ENCODE assay signal across 25 mouse cellular contexts in the genomic region with DNA sequence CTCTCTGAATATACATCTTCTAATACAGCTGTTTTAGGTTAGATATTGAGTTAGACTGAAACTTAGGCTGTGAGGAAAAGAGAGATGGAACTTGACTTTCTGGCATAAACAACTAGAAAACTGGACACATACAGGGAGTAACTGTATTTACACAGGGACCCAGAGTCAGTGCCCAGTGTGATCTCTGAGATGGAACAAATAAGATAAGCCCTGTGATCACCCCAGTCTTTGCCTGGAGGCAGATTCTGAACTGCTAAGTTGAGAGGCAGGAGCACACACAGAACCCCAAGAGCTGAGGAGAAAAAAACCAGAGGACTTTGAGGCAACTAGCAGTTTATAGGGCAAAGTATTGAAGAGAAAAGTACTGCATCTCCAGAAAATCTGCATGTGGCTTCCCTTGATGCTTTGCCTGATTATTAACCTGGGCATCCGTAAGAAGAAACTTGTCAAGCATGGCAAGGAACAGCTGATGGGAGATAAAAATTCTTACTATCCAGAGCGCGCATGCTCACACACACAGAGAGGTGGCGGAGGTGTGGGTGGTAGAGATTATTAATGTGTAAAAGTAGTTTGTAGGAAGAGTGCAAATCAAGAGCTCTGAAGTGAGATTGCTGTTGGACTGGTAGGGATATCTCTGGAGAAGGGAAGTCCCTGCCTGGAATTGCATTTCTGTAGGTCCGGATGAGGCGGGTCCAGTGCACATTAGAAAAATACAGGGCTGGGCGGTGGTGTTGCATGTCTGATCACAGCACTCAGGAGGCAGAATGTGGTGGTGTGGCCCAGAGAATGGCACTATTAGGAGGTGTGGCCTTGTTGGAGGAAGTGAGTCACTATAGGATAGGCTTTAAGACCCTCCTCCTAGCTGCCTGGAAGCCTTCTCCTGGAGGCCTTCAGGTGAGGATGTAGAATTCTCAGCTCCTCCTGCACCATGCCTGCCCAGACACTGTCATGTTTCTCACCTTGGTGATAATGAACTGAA. TPM values are rescaled to one million over a fixed set of nuclear protein-coding genes. Genes with fewer than 3 reads are reported as not detected.
DNase-seq lines count a peak whose midpoint lies in the region; ATAC-seq and TF ChIP-seq lines count a peak whose summit lies in the region.
"Had no signal": no experiment of that assay in that cellular context is flagged by ENCODE, and none has a peak within 500 bp of the region (broad histone marks: within the 10 kb centered on the region; RNA-seq: fewer than 3 reads in every experiment).

No protein-coding gene starts in this region.

- DNase-seq in right cerebral cortex, adult 18-20 months = peak; percentile 34
- no peak for DNase-seq in right cerebral cortex, adult 2 months (ENCODE audit: low spot score in 2 of 2)
- peak; percentile 39 for DNase-seq in kidney, postnatal 0 days (ENCODE audit: low spot score)
- no peak for DNase-seq in liver, embryonic 13.5 days
- no peak for DNase-seq in urinary bladder, postnatal 25 days (ENCODE audit: low spot score)
- DNase-seq in cerebellum, adult 2 months = no peak
- no peak for DNase-seq in layer of hippocampus, adult 8-10 months (ENCODE audit: low spot score in 2 of 2)
- DNase-seq: adrenal gland, postnatal 36 days; cerebellum, adult 9-10 months; heart, adult 2 months; layer of hippocampus, adult 9-11 months; lung, postnatal 14 days; right cerebral cortex, postnatal 4 days; thymus, postnatal 4 days had no signal

- TF ChIP-seq POLR2A in cerebellum, adult 2 months (IDR thresholded peaks at IDR 0.05; ENCODE audit: borderline replicate concordance, insufficient read depth, low read length) = no peak

- no peak for TF ChIP-seq CTCF in kidney, postnatal 0 days (IDR thresholded peaks at IDR 0.05; ENCODE audit: low read depth)
- TF ChIP-seq CTCF in cerebellum, adult 2 months (IDR thresholded peaks at IDR 0.05; ENCODE audit: borderline replicate concordance, insufficient read depth, low read depth, low read length) = no peak

- ATAC-seq in kidney, postnatal 0 days (replicated peaks; ENCODE audit: low FRiP score, low read depth) = peak; percentile 84
- ATAC-seq in liver, embryonic 13.5 days (ENCODE audit: low read depth) = peak; percentile 55
- no peak for ATAC-seq in inflammation-experienced regulatory T-cells, adult 6 months

- H3K27me3 ChIP-seq in kidney, postnatal 0 days (ENCODE audit: insufficient read depth, low read length) = no peaks in the 10 kb centered on the region
- no peaks in the 10 kb centered on the region for H3K27me3 ChIP-seq in liver, embryonic 13.5 days
- no peaks in the 10 kb centered on the region for H3K27me3 ChIP-seq in cerebellum, adult 2 months (ENCODE audit: control insufficient read depth, insufficient read depth, low read length)
- H3K27me3 ChIP-seq: embryonic facial prominence, embryonic 13.5 days; limb, embryonic 15.5 days; neural tube, embryonic 13.5 days had no signal

- no peak overlapping the region for H3K4me3 ChIP-seq in kidney, postnatal 0 days (replicated peaks; ENCODE audit: low read depth, low read length)
- H3K4me3 ChIP-seq in liver, embryonic 13.5 days (replicated peaks) = no peak overlapping the region
- no peak overlapping the region for H3K4me3 ChIP-seq in cerebellum, adult 2 months (replicated peaks; ENCODE audit: insufficient read depth, low read depth, low read length)
- H3K4me3 ChIP-seq: embryonic facial prominence, embryonic 13.5 days; heart, adult 2 months; hindbrain, embryonic 10.5 days; limb, embryonic 15.5 days; midbrain, embryonic 10.5 days; neural tube, embryonic 13.5 days had no signal

- no peaks in the 10 kb centered on the region for H3K4me1 ChIP-seq in kidney, postnatal 0 days (replicated peaks; ENCODE audit: insufficient read depth, low read length)
- H3K4me1 ChIP-seq in liver, embryonic 13.5 days (replicated peaks) = peaks cover 31% of the 10 kb centered on the region
- no peaks in the 10 kb centered on the region for H3K4me1 ChIP-seq in cerebellum, adult 2 months (ENCODE audit: control insufficient read depth, insufficient read depth, low read length)
- H3K4me1 ChIP-seq: embryonic facial prominence, embryonic 13.5 days; hindbrain, embryonic 10.5 days; limb, embryonic 15.5 days; midbrain, embryonic 10.5 days; neural tube, embryonic 13.5 days had no signal

- no peak overlapping the region for H3K9ac ChIP-seq in kidney, postnatal 0 days (ENCODE audit: low read depth, low read length)
- H3K9ac ChIP-seq in liver, embryonic 13.5 days = no peak overlapping the region
- H3K9ac ChIP-seq: embryonic facial prominence, embryonic 13.5 days; limb, embryonic 15.5 days; neural tube, embryonic 13.5 days had no signal

- no peaks in the 10 kb centered on the region; the same call in 1 of the 2 replicates for H3K9me3 ChIP-seq in kidney, postnatal 0 days (replicated peaks; ENCODE audit: low read length)
- no peaks in the 10 kb centered on the region; the same call in 1 of the 2 replicates for H3K9me3 ChIP-seq in liver, embryonic 13.5 days (replicated peaks)
- H3K9me3 ChIP-seq: limb, embryonic 15.5 days had no signal

- no peaks in the 10 kb centered on the region for H3K36me3 ChIP-seq in kidney, postnatal 0 days (ENCODE audit: insufficient read depth, low read length)
- H3K36me3 ChIP-seq in liver, embryonic 13.5 days = 0 out of 2 replicates have a peak, but pooled peaks cover 3% of the 10 kb centered on the region
- H3K36me3 ChIP-seq: embryonic facial prominence, embryonic 13.5 days; hindbrain, embryonic 10.5 days; limb, embryonic 15.5 days; midbrain, embryonic 10.5 days; neural tube, embryonic 13.5 days had no signal

- 62% methylated on average over 7 of the region's 7 CpGs for WGBS in kidney, postnatal 0 days
- 53% methylated on average over 7 of the region's 7 CpGs for WGBS in liver, embryonic 13.5 days (ENCODE audit: insufficient replicate concordance)
- 88% methylated on average over 7 of the region's 7 CpGs for WGBS in cerebellum, adult 2 months

- no peak overlapping the region for H3K4me2 ChIP-seq in kidney, postnatal 0 days (ENCODE audit: low read length)
- no peak overlapping the region for H3K4me2 ChIP-seq in liver, embryonic 13.5 days
- H3K4me2 ChIP-seq: embryonic facial prominence, embryonic 13.5 days; limb, embryonic 15.5 days; neural tube, embryonic 13.5 days had no signal

- peak overlapping the region; percentile 67 for H3K27ac ChIP-seq in kidney, postnatal 0 days
- peak overlapping the region; percentile 15 for H3K27ac ChIP-seq in liver, embryonic 13.5 days
- H3K27ac ChIP-seq in cerebellum, adult 2 months (ENCODE audit: insufficient read depth, low read length) = no peak overlapping the region
- H3K27ac ChIP-seq: embryonic facial prominence, embryonic 13.5 days; heart, adult 2 months; hindbrain, embryonic 10.5 days; limb, embryonic 15.5 days; midbrain, embryonic 10.5 days; neural tube, embryonic 13.5 days had no signal

RNA-seq across cellular contexts. Expression of a gene that starts 33.2 kb away (rescaled TPM):
- polyA plus RNA-seq in kidney, postnatal 0 days (2015; fragmentation: Nextera tagmentation; extraction: Ambion mirVana) = 12.3 and 15.1 TPM in 2 replicates
- 19.7 and 21.7 TPM in 2 replicates for polyA plus RNA-seq in liver, embryonic 13.5 days (2015; fragmentation: Nextera tagmentation; extraction: Ambion mirVana)
- polyA plus RNA-seq in cerebellum, adult 2 months (2012; rRNA removed) = 31.9 and 34.4 TPM in 2 replicates
- 10 to 100 TPM; 20.5 to 31.9 (median 22.5) TPM for polyA plus RNA-seq in inflammation-experienced regulatory T-cells, adult 6 months (2017; shearing (Covaris generic))
- 10 to 100 TPM; 31.7 to 48.1 (median 39.2) TPM for total RNA-seq in layer of hippocampus, adult 8-10 months (2022)

RNA-seq across cellular contexts. Expression of a gene that starts 33.5 kb away (rescaled TPM):
- polyA plus RNA-seq in kidney, postnatal 0 days (2015; fragmentation: Nextera tagmentation; extraction: Ambion mirVana) = not detected in 2 replicates
- polyA plus RNA-seq in liver, embryonic 13.5 days (2015; fragmentation: Nextera tagmentation; extraction: Ambion mirVana) = 0.10 and 0.24 TPM in 2 replicates
- polyA plus RNA-seq in cerebellum, adult 2 months (2012; rRNA removed) = not detected in 2 replicates
- polyA plus RNA-seq in inflammation-experienced regulatory T-cells, adult 6 months (2017; shearing (Covaris generic)) = not detected
- under 1 TPM in 1 of 4 experiments, not detected in 3; 0.25 TPM for total RNA-seq in layer of hippocampus, adult 8-10 months (2022)
- total RNA-seq: adrenal gland, postnatal 36 days; gastrocnemius, adult 8-10 months; heart, adult 2 months; left cerebral cortex, postnatal 10 days; monocyte, adult 5-6 weeks had no signal
- polyA plus RNA-seq: cortical plate, adult 2 months; heart, adult 2 months; heart, embryonic 16.5 days; neural tube, embryonic 13.5 days had no signal

Comparison
In these comparisons a context has a peak if more than half of its experiments do, and no peak if none do; other contexts are left out.
1. DNase-seq: peak in right cerebral cortex, adult 18-20 months (single experiment) and kidney, postnatal 0 days (single experiment); none in right cerebral cortex, adult 2 months (0 of 2), liver, embryonic 13.5 days (single experiment), urinary bladder, postnatal 25 days (single experiment), cerebellum, adult 2 months (0 of 2) and layer of hippocampus, adult 8-10 months (0 of 2).